Mouse (Mus musculus): ENCODE results near the gene Olfr874.
A peak's percentile ranks its signal among the peaks of the same experiment; 100 is the strongest.
"Not testable (repeated sequence)": the region's sequence is repeated elsewhere in the genome, so short reads cannot be mapped to it uniquely, and the experiment has no call there.

Gene Olfr874

DNA sequence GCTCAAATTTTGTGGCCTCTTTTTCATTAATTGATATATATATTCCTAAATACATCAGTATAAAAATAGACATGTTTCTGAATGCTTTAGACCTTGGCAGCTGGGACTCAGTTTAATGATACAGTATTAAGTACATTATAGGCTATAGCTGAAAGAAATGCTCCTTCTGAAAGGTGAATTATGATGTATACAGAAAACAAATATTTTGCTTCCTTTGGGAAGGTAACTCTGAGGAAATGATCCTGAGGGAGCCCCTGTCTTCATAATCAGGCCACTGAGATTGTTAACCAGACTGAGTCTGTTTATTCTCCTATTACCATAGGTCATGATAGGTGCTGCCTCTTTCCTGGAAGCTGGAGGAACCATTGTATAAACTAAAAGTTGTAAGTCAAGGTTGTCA, at the start of gene Olfr874:
Gene Olfr874, plus strand, starts transcription at position 301 of the 400 bp plus-strand sequence.
- DNase-seq, result no peak

DNA sequence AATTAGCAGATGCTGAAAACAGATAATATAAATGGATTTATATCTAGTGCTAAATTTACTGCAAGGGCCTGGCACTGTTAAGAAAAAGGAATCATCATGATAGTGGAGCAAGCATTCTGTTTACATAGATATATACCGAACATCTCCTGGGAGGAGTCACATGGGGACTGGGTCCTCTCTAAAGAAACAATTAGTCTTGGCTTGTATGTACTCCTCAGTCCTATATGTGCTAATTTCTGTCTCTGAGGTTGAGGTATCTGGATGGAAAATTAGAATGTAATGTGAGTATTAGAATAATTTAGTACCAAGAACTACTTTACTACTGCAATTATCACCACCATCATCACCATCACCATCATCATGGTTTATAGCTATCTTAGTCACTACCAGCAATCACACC, 28.8 kb upstream of the Olfr874 start, which contains the start of gene Olfr160:
Gene Olfr160, minus strand, starts transcription at position 101 of the 400 bp plus-strand sequence.
- DNase-seq, result no peak

DNA sequence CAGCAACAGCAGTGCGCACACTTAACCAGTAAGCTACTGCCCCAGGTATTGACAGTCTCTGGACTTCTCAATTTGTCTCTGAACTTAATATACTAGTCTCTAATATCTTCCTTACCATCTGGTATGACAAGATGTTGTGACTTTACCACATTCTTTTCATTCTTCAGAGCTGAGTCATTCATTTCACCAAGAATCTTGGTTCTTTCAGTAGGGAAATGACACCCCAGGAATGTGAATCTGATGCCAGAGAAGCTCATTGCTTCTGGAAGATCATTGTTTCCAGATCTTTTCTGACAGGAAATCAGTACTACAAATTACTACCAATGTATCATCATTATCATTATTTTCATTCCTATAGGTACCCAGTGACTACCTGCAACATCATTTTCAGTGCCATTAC, 10.6 kb upstream of the Olfr874 start:
- no peak for DNase-seq

DNA sequence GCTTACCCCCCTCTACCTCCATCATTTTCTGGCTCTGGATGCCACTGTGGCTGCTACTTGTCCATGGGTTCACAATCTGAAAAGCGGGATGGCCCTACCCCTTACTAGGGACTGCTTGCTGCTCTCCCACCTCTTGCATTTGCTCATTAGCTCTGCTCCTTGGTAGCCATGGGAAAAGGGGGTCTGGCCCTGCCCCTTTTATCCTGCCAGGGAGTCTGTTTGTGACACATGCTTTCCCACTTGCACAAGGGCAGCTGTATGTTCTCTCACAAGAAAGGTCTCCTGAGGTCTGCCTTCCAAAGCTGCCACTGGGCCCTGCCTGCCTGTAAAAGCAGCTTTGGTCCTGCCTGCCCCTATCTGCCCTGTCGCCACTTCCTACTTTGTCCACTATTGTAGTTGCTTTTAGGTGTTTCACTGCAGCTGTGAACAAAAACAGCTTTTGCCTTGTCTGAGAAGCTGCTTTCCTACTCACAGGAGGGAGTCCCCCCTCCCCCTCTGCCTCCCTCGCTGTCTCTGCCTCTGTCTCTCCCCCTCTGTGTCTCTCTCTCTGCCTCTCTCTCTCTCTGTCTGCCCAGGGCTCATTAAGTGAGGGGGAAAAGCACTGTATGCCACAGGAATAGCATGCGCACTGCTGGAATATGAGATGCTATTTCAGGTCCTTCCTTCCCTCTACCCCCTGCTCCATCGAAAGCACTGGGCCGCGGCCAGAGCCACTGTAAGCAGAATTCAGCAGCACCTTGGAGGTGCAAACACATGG, 5.6 kb downstream of the Olfr874 start:
- DNase-seq, result no peak

DNA sequence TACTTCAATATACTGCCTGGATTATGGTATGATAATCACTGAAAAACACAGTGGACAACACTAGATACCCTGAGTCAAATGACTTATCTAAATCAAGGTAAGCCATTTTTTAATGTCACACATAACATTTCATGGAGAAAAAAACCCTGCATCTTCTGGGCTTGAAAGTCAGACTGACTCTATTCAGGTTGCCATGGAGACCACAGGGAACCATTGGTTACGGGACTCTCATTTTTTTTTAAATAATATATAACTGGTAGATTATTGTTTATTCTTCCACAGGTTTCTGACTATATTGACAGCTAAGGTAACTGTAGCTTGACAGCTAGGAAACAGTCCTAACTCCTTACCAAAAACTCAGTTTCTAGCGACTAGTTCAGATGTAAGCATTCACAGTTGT, 6.6 kb downstream of the Olfr874 start:
- DNase-seq, result no peak

DNA sequence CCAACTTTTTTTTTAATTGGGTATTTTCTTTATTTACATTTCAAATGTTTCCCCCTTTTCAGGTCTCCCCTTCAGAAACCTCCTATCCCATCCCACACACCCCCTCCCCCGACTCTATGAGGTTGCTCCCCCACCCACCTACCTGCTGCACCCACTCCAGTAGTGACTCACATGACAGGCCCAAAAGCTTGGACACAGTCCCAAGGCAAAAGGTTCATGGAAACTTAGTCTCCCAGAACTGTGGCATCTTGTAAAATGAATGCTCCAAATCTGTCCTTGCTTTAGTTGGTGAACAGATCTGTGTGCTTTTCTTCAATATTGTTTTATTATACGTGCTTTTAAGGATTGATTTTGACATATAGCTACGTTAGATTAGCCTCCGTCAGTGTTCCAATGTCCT, 7.1 kb downstream of the Olfr874 start:
- no peak for DNase-seq

DNA sequence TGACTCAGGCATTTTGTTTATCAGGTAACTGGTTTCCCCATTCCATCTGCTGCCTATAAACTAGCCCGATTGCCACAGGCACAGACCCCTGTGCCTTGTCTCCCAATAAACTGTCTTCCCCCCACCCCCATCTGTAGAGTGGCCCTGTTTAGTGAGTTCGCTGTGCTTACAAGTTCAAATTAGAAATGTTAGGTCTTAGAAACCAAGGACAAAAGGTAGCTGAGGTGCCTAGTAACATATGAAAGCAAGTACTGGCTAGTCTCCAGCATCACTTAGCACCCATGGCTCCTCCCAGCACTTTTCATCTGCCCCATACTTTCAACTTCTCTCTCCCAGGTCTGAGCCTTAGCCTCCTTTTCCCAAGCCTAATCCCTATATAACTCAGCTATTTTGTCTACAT, 16.8 kb downstream of the Olfr874 start:
- no peak for DNase-seq

DNA sequence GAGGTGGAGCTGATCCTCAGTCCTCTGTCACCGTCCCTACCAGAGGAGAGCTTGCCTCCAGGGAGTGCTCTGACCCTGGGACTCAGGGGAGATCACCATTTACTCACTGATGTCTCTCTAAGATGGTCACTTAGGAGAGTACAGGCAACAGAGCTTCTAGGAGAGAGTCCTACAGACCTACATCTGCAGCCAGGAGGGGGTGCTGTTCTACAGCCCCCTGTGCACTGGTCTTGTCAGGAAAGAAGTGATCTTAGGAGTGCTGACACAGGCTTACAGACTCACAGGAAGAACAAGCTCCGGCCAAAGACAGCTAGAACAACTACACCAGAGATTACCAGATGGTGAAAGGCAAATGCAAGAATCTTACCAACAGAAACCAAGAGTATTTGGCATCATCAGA, 17.6 kb downstream of the Olfr874 start:
- no peak for DNase-seq

DNA sequence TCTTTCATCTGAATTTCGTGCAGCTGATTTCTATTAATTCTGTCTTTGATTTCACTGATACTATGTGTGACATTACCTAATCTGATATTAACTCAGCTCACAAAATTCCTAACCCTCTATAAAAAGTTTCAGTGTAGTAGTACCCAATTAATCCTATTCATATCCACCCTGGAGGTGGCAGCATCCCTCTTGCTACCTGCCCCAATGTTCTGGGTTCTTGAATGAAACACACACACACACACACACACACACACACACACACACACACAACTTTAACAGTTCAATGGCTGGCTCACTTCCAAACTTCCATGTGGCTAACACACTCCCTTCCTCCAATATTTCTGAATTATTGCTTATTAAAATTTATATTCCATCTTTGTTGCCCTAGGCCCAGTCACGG, 25.8 kb downstream of the Olfr874 start:
- no peak for DNase-seq

DNA sequence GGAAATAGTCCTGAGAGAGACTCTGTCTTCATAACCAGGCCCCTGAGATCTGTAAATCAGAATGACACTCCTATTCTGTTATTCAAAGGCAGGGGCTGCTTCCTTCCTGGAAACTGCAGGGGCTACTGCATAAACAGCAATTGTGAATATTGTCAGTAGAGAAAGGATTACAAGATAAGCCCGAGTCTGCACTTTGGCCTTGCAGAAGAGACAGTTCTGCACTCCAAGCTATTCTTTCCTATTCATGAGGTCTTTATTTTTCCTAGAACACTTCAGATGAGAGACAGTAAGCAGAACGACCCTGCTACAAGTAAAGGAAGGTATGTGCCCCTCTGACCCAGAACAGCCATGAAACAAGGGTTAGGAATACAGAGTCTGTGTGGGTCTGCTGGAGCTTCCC, 26.9 kb downstream of the Olfr874 start, which contains the start of gene Olfr875:
Gene Olfr875, plus strand, starts transcription at position 99 of the 400 bp plus-strand sequence.
- no peak for DNase-seq

DNA sequence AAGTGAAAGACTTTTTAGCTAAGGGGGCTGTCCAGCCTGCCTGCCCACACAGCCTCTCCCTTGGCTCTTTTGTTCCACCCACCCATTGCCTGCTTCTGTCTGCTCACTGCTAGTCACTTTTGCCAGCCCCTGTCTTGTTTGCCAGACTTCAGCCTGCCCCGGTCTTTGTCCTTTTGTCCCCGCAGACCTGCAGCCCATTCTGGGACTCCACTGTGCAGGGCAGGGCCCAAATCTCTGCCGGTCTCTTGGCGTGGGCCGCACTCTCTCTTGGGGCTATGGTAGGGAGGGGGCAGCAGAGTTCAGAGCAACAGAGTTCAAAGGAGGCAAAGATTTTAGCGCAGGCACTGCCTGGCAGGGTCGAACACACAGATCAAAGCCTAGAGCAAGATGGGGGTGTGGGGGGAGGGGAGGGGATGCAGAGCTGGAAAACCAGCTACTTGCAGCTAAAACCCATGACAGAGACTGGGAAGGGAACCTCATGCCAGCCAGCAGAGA, 37.9 kb downstream of the Olfr874 start:
- peak; percentile 5 for DNase-seq

DNA sequence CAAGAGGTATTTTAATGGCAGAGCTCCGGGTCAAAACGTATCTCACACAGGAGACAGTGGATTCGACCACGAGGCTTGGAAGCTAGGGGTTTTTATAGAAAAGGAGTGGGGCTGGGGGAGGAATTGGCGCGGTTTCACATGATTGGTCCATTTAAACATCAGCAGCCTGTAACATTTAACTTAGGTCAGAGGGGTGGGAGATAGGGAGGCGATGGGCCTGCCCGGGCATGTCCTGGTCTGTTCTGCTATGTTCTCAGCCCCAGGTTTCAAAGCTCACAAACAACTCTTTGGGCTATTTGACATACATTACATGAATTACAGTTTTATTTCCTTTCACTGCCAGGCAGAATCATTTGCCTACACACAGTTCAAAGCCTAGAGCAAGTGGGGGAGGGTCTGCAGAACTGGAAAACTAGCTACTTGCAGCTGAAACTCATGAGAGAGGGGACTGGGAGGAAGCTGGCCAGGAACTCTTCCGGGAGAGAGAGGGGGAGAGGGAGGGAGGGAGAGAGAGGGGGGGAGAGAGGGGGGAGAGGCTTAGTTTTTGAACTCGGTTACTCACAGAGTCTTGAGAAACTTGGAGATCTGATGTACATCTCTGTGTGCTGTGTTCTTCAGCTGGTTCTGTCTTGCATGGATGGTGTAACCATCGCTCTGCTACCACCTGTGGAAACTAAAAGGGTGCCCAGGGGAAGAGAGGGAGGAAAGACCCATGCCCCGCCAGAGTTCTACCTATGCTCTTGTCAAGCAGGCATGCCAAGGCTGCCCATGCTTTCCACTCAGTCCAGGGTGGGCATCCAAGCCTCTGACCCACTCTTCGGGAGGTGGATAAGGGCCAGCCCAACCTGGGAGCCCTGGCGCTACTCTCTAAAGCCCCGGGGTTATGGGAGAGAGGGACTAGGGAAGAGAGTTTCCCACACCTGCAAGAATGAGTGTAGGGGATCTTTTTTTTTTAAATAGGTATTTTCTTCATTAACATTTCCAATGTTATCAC, 38.8 kb downstream of the Olfr874 start:
- not testable (repeated sequence) for DNase-seq

DNA sequence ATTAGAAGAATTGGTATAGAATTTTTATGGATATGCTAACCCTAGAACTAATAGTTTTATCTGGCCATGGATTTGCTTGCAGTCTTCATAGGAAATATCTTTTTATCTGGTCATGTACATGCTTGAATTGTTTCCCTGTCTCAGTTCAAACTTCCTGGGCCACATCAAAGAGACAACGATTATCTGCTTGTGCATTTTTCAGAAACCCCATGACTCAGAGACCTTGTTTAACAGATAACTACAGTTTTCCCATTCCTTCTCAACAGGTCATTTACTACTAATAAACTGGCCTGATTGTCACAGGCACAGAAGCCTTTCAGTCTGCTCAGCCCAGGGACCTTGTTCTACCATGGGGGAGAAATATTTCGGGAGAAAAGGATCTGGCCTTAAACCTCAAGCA, 41.5 kb downstream of the Olfr874 start:
- DNase-seq, result no peak
